Mouse (Mus musculus): Measurements from ENCODE around the gene Cdkn2a.

DNA sequence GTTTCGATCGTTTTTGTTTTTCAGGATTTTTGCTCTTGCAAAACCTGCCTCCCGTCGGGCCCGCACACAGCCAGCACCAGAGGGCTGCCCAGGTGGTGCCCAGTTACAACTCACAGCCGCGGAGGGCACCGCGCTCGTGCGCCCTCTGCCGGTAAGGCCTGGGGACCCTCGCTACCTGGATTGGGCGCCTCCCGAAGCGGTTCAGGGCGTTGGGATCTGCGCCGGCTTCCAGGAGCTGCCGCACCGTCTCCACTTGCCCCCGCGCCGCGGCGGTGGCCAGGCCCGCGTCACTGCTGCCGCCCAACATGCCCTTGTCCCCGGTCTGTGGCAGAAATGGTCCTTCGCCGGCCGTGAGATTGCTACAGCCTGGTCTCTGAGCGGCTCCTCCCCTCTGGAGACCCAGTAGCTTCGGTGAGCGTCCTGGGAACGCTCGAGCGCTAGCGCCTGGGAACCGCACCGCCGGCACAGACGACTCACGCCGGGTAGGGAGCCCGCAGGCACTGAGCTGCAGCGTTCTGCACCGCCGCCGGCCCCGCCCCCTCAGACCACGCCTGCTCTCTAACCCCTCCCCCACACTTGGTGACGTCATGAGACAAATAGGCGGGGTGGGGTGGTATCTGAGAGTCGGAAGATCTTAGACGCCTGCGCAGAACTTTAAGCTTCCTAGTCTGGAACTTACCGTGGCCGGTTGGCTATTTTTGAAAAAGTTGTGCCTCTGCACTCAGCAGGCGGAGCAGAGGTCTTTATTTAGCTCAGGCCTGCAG lies 16.2 kb upstream of the Cdkn2a start, which contains the start of gene Cdkn2b:
- TF ChIP-seq CTCF (IDR thresholded peaks at IDR 0.05; ENCODE audit: control insufficient read depth, insufficient read depth, insufficient read length) = no peak
- TF ChIP-seq USF1 (IDR thresholded peaks at IDR 0.05; ENCODE audit: low read depth) = no peak
- no peak for TF ChIP-seq CEBPB (IDR thresholded peaks at IDR 0.05; ENCODE audit: low read depth)
